Mouse (Mus musculus): ENCODE measurements around the gene Alas2. TPM values are rescaled to one million over a fixed set of nuclear protein-coding genes. Genes with fewer than 3 reads are reported as not detected.

Alas2 gene
- polyA plus RNA-seq, 1 experiment from 2014 or later, result 1,389 TPM

- Histone ChIP-seq H3K9me3 (replicated peaks) (no peaks in the 10 kb centered on the region), H3K4me2 (peak overlapping the region; percentile 56), H3K9ac (peak overlapping the region; percentile 48; the same call in 1 of the 2 replicates), H3K27me3 (no peaks in the 10 kb centered on the region), H3K27ac (replicated peaks) (peak overlapping the region; percentile 91), H3K36me3 (replicated peaks) (peaks cover 83% of the 10 kb centered on the region), H3K4me1 (replicated peaks) (peaks cover 42% of the 10 kb centered on the region), H3K4me3 (replicated peaks) (peak overlapping the region; percentile 9)
- WGBS (ENCODE audit: insufficient replicate concordance), result 57% methylated on average over 12 of the region's 12 CpGs
- ATAC-seq (ENCODE audit: insufficient read depth), result peak; percentile 100
Measured at GRCm38 (mm10) chrX:150564644-150565357, 17.6 kb downstream of the Alas2 start.

- H3K4me1 ChIP-seq (replicated peaks), result 0 out of 2 replicates have a peak, but pooled peaks cover 6% of the 10 kb centered on the region
- no peak overlapping the region for H3K4me3 ChIP-seq (replicated peaks)
- H3K27me3 ChIP-seq, result no peaks in the 10 kb centered on the region
- no peak overlapping the region for H3K4me2 ChIP-seq
- H3K9ac ChIP-seq, result no peak overlapping the region
- H3K9me3 ChIP-seq (replicated peaks), result no peaks in the 10 kb centered on the region
- no peak overlapping the region for H3K27ac ChIP-seq (replicated peaks)
- ATAC-seq (ENCODE audit: insufficient read depth), result no peak
- H3K36me3 ChIP-seq (replicated peaks), result peaks cover 18% of the 10 kb centered on the region
Measured at GRCm38 (mm10) chrX:150581921-150582320, 34.7 kb downstream of the Alas2 start.

- Histone ChIP-seq H3K4me2 (no peak overlapping the region), H3K27ac (replicated peaks) (no peak overlapping the region), H3K36me3 (replicated peaks) (peaks cover 18% of the 10 kb centered on the region), H3K4me3 (replicated peaks) (no peak overlapping the region), H3K27me3 (no peaks in the 10 kb centered on the region), H3K9me3 (replicated peaks) (no peaks in the 10 kb centered on the region), H3K4me1 (replicated peaks) (peaks cover 16% of the 10 kb centered on the region; the same call in 1 of the 2 replicates), H3K9ac (no peak overlapping the region)
- ATAC-seq (ENCODE audit: insufficient read depth), result no peak
- WGBS (ENCODE audit: insufficient replicate concordance), result 88% methylated on average over 8 of the region's 8 CpGs
Measured at GRCm38 (mm10) chrX:150585116-150585515, 37.9 kb downstream of the Alas2 start.

- Histone ChIP-seq H3K4me2 (peak within 1 kb of the TSS; percentile 80), H3K4me3 (replicated peaks) (peak within 1 kb of the TSS; percentile 70), H3K27me3 (no peaks in the 10 kb centered on the region), H3K4me1 (replicated peaks) (peaks cover 16% of the 10 kb centered on the region; the same call in 1 of the 2 replicates), H3K9ac (peak within 1 kb of the TSS; percentile 70), H3K9me3 (replicated peaks) (no peaks in the 10 kb centered on the region), H3K27ac (replicated peaks) (peak within 1 kb of the TSS; percentile 93), H3K36me3 (replicated peaks) (peaks cover 13% of the 10 kb centered on the region)
- 15% methylated on average over 35 of the region's 35 CpGs for WGBS (ENCODE audit: insufficient replicate concordance)
- ATAC-seq (ENCODE audit: insufficient read depth), result peak; percentile 97
Measured at GRCm38 (mm10) chrX:150588023-150588764, 41.0 kb downstream of the Alas2 start, which contains the start of gene Pfkfb1. Gene Pfkfb1, plus strand, starts transcription at chrX:150588229.

- Histone ChIP-seq H3K27me3 (no peaks in the 10 kb centered on the region), H3K9me3 (replicated peaks) (no peaks in the 10 kb centered on the region), H3K4me3 (replicated peaks) (peak within 1 kb of the TSS; percentile 70), H3K4me2 (peak within 1 kb of the TSS; percentile 80), H3K27ac (replicated peaks) (peak within 1 kb of the TSS; percentile 93), H3K9ac (no peak within 1 kb of the TSS), H3K4me1 (replicated peaks) (peaks cover 28% of the 10 kb centered on the region), H3K36me3 (replicated peaks) (peaks cover 8% of the 10 kb centered on the region)
- 77% methylated on average over 5 of the region's 5 CpGs for WGBS (ENCODE audit: insufficient replicate concordance)
- no peak for ATAC-seq (ENCODE audit: insufficient read depth)
Measured at GRCm38 (mm10) chrX:150589696-150590095, 42.5 kb downstream of the Alas2 start, which contains the start of gene Apex2. Gene Apex2, minus strand, starts transcription at chrX:150589868.

- H3K27ac ChIP-seq (replicated peaks), result no peak overlapping the region
- ATAC-seq (ENCODE audit: insufficient read depth), result no peak
- WGBS (ENCODE audit: insufficient replicate concordance), result 74% methylated on average over 12 of the region's 12 CpGs
Measured at GRCm38 (mm10) chrX:150593266-150594035, 46.3 kb downstream of the Alas2 start.

GRCm38 (mm10) chrX:150594176-150594575, 47.0 kb downstream of the Alas2 start:
- 49% methylated on average over 3 of the region's 3 CpGs for WGBS (ENCODE audit: insufficient replicate concordance)
- H3K9ac ChIP-seq, result no peak overlapping the region

More at GRCm38 (mm10) chrX:150593266-150594035, 46.3 kb downstream of the Alas2 start:
- no peaks in the 10 kb centered on the region for H3K9me3 ChIP-seq (replicated peaks)
- no peaks in the 10 kb centered on the region for H3K27me3 ChIP-seq
- H3K4me1 ChIP-seq (replicated peaks), result peaks cover 33% of the 10 kb centered on the region
- H3K4me3 ChIP-seq (replicated peaks), result no peak overlapping the region
- H3K36me3 ChIP-seq (replicated peaks), result no peaks in the 10 kb centered on the region
- no peak overlapping the region for H3K9ac ChIP-seq
- no peak overlapping the region for H3K4me2 ChIP-seq

GRCm38 (mm10) chrX:150595016-150595760, 48.0 kb downstream of the Alas2 start:
- no peak overlapping the region for H3K4me3 ChIP-seq (replicated peaks)
- H3K9ac ChIP-seq, result 0 out of 2 replicates have a peak overlapping the region, but pooled peaks have one; percentile 19
- ATAC-seq (ENCODE audit: insufficient read depth), result peak; percentile 85
- H3K4me1 ChIP-seq (replicated peaks), result peaks cover 24% of the 10 kb centered on the region
- no peaks in the 10 kb centered on the region for H3K27me3 ChIP-seq
- no peaks in the 10 kb centered on the region for H3K36me3 ChIP-seq (replicated peaks)
- H3K9me3 ChIP-seq (replicated peaks), result no peaks in the 10 kb centered on the region
- peak overlapping the region; percentile 51 for H3K27ac ChIP-seq (replicated peaks)
- 47% methylated on average over 9 of the region's 9 CpGs for WGBS (ENCODE audit: insufficient replicate concordance)
- peak overlapping the region; percentile 44 for H3K4me2 ChIP-seq

More at GRCm38 (mm10) chrX:150594176-150594575, 47.0 kb downstream of the Alas2 start:
- ATAC-seq (ENCODE audit: insufficient read depth), result peak; percentile 35; the same call in 1 of the 2 replicates
- Histone ChIP-seq H3K9me3 (replicated peaks) (no peaks in the 10 kb centered on the region), H3K4me1 (replicated peaks) (peaks cover 25% of the 10 kb centered on the region), H3K4me3 (replicated peaks) (no peak overlapping the region), H3K27ac (replicated peaks) (peak overlapping the region; percentile 51; the same call in 1 of the 2 replicates), H3K4me2 (peak overlapping the region; percentile 44; the same call in 1 of the 2 replicates), H3K36me3 (replicated peaks) (no peaks in the 10 kb centered on the region), H3K27me3 (no peaks in the 10 kb centered on the region)

- Histone ChIP-seq H3K9ac (no peak overlapping the region), H3K27me3 (no peaks in the 10 kb centered on the region), H3K9me3 (replicated peaks) (no peaks in the 10 kb centered on the region), H3K4me2 (no peak overlapping the region), H3K4me3 (replicated peaks) (no peak overlapping the region), H3K27ac (replicated peaks) (no peak overlapping the region), H3K36me3 (replicated peaks) (no peaks in the 10 kb centered on the region), H3K4me1 (replicated peaks) (peaks cover 20% of the 10 kb centered on the region)
- no peak for ATAC-seq (ENCODE audit: insufficient read depth)
- 52% methylated on average over 2 of the region's 2 CpGs for WGBS (ENCODE audit: insufficient replicate concordance)
Measured at GRCm38 (mm10) chrX:150598882-150599281, 51.7 kb downstream of the Alas2 start.
